Mouse (Mus musculus): ENCODE data around the gene Ucp2. TPM values are rescaled to one million over a fixed set of nuclear protein-coding genes. Genes with fewer than 3 reads are reported as not detected.
A peak's percentile ranks its signal among the peaks of the same experiment; 100 is the strongest.

Gene Ucp2
- total RNA-seq, 2 experiments from 2014 or later, result 75.7 to 85.9 TPM

DNA sequence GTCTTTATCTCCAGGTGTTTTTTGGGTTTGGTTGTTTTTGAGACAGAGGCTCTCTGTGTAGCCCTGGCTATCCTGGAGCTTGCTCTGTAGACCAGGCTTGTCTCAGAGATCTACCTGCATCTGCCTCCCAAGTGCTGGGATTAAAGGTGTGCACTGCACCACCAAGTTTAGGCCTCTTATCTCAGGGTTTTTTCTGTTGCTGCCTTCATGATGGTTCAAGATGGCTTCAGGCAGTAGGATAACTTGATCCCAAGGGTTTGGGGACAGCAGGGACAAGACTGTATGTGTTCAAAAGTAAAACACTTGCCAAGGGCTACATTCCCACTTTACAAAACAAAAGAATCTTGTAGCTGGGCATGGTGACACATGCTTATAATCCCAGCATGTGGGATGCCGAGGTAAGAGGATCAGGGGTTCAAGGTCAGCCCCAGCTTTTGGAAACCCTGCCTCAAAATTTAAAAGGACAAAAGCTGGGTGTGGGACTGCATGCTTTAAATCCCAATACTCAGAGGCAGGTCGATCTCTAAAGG lies 8.8 kb downstream of the Ucp2 start:
- no peak for DNase-seq (ENCODE audit: low spot score in 2 of 2)

DNA sequence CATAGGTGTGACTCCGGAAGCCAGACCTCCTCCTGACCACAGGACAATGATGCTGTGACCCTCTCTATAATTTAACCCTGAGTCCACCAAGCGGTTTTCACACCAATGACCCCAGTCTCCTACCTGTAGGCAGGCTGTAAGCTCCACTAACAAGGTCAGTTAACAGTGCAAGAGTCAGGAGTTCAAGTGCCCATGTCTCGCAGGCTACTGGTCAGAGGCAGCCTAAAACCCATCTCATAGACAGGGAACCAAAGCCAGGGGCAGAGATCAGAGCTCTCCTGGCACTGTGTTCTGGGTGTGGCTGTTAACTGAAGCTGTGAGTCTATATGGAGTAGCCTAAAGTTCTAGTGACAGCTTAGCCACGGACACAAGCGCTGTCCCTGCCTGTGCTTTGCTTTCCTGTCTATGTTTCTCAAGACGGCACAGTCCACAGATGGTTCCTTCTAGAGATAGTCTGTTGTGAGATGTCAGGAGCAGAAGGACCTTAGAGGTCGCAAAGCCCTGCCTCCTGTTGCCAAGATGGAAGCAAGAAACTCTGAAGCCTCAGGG lies 9.3 kb downstream of the Ucp2 start:
- no peak for DNase-seq (ENCODE audit: low spot score in 2 of 2)

DNA sequence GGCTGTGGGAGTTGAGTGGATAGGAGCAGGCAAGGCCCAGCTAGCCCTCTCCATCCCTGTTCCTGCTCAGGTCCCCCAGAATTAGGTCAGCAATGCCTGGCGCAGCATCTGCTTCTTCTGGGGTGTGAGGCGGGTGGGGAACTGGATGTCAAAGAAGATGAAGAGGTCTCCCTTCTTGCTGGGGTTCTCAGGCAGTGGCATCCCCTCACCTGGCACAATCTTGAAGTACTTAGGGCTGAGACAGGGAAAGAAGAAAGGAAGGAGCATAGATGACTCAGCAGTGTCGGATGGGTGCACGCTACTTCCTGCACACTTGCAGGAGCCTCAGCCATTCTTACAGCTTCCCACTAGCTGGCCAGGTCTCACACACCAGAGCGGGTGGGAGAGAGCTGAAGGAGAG lies 9.9 kb downstream of the Ucp2 start:
- no peak for DNase-seq (ENCODE audit: low spot score in 2 of 2)

DNA sequence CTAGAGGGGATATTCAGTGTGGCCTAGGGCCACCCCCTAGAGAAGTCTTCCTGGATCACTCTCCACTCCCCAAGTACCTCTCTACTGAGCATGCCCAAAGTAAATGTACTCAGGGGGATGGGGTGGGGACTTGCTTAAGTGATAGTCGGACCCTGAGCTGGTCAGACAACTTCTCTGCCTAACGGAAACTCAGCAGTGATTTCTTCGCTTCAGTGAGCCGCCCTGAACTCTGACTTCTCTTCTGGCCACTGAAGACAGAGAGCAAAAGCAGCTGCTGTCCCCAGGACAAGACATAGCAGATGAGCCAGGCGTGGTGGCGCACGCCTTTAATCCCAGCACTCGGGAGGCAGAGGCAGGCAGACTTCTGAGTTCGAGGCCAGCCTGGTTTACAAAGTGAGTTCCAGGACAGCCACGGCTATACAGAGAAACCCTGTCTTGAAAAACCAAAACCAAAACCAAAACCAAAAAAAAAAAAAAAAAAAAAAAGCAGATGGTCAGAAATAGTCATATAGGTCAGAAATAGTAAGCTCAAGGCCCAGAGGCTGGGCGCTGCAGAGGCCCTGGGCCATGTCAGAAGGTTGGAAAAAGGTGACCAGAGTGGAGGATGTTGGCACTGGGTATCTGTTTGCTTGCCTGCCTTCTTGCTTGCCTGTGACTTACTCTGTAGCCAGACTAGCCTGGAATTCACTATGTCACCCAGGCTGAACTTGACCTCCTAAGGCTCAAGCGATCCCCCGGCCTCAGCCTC lies 11.8 kb downstream of the Ucp2 start:
- no peak for DNase-seq (ENCODE audit: low spot score in 2 of 2)

DNA sequence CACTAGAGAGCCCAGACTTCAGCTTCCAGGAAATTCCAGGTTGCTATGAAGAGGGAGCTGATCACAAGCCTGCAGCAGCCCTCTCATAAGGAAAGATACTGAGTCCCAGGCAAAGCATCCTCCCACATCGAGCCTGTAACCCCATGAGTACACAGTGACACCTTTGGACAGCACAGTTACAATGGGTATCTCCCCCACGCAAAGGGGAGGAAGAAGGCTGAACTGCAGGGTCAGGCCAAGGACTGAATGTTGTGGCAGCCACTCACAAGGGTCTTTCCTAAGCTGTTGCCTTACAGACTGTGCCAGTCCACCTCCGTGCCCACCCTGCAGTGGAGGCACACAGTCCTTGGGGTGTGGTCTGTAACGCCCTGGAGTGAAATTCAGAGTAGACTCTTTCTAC lies 13.4 kb downstream of the Ucp2 start:
- DNase-seq (ENCODE audit: low spot score in 2 of 2), result no peak

DNA sequence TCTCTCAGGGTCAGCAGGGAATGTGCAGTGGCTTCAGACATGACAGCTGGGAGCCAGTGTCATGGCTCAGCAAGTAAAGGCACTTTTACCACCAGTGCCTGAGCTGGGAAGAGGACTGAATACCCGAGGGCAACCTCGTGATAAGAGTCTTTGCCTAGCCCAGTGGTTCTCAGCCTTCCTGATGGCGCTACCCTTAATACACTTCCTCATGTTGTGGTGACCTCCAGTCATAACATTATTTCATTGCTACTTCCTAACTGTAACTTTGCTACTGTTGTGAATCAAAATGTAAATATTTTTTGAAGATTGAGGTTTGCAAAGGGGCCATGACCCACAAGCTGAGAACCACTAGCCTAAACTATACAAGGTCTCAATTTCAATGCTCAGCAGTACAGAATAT lies 15.5 kb downstream of the Ucp2 start:
- no peak for DNase-seq (ENCODE audit: low spot score in 2 of 2)

DNA sequence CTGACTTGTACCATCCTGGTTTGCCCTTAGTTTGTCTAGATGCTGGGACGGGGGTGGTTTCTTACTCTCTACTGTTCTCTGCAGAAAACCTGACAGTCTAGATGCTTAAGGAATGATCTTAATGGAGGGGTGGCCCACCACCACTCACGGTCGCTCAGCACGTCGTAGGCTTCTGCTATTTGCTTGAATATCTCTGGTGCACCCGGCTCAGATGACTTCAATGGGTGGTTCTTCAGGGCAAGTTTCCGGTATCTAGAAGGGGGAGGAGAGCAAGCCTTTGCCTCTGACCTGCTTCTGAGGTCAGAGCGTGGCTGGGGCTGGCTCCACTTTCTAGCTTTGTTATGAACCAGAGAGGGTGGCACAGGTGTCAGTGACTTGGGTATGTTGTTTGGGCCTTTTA lies 18.5 kb downstream of the Ucp2 start:
- DNase-seq (ENCODE audit: low spot score in 2 of 2), result no peak

DNA sequence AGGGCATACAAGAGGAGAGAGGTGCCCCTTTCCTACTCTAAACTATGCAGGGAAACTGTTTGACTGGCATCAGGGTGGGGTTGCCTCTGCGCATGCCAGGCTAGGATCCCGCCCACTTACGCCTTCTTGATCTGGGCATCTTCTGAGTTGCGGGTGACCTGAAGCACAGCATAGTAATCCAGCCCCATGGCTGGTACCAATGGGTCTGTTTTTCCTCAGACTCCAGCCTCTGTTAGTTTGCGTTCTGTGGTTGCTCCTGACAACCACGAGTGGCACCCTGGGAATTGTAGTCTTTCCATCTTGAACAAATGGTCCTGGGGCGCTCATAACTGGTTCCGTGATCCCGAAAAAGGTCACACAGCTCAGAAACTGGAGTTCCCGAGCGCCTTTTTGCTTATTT lies 21.4 kb downstream of the Ucp2 start, which contains the start of gene Dnajb13:
Gene Dnajb13, minus strand, starts transcription at position 388 of the 400 bp plus-strand sequence.
- no peak for DNase-seq (ENCODE audit: low spot score in 2 of 2)

DNA sequence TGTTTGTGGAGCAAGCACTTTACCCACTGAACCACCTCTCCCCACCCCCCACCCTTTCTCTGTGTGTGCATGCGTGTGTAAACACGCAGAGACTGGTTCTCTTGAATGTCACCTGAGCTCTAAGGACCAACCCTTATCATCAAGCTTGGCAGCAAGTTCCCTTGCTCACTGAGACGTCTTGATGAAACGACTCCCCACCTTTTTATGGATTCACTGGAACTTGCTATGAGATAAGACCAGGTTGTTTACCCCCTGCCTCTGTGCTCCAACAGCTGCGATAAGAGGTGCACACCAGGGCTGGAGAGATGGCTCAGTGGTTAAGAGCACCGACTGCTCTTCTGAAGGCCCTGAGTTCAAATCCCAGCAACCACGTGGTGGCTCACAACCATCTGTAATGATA lies 27.1 kb downstream of the Ucp2 start:
- no peak for DNase-seq (ENCODE audit: low spot score in 2 of 2)

DNA sequence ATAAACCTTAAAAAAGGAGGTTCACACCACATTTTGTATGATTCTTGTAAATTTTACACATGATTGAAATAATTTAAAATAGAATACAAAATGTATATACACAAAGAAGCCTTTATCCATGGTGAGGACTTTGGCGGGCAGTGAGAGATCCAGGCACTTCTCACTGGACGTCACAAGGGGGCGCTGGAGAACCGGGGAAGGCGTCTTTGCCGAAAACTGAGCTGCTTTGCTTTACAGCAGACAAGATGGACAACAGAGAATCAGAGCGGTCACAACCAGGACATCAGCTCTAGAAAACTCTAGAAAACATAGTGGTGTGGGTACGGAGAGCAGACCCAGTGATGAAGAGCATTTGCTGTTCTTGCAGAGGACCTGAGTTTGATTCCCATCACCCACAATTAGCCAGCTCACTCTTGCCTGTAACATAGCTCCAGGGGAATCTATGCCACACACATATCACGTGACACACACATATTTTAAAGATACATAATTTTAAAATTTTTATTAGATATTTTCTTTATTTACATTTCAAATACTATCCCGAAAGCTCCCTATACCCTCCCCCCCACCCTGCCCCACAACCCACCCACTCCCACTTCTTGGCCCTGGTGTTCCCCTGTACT lies 27.6 kb downstream of the Ucp2 start:
- peak; percentile 76 to 85 for DNase-seq (ENCODE audit: low spot score in 2 of 2)

DNA sequence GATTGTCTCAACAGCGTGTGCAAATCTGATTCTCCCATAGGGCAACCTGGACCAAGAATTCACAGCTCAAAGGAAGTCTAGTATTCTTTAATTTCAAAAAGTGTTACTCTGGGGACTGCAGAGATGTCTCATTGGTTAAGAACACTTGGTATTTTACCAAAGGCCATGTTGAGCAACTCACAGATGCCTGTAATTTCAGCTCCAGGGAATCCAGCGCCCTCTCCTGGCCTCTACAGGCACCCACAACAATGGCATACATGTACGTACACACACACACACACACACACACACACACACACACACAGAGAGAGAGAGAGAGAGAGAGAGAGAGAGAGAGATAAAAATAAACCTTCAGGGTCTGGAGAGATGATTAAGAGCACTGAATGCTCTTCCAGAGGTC lies 29.1 kb downstream of the Ucp2 start:
- no peak for DNase-seq (ENCODE audit: low spot score in 2 of 2)

DNA sequence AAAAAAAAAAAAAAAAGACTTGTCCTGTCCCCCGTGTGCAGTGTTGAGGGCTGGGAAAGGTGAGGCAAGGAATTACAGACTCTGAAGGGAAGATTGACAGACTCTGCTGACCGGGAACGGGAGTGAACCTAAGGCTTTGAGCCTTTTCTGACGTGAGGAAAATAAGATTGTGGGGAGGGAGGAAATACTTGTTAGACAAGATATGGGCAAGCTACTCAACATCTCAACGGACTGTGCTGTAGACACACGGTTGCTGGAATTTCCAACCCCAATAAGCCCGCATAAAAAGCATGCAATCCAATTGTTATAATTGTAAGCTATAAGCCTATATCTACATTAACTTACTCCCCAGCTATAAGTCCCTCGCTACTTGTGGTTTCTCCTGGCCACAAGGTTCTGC lies 31.5 kb downstream of the Ucp2 start:
- no peak for DNase-seq (ENCODE audit: low spot score in 2 of 2)

DNA sequence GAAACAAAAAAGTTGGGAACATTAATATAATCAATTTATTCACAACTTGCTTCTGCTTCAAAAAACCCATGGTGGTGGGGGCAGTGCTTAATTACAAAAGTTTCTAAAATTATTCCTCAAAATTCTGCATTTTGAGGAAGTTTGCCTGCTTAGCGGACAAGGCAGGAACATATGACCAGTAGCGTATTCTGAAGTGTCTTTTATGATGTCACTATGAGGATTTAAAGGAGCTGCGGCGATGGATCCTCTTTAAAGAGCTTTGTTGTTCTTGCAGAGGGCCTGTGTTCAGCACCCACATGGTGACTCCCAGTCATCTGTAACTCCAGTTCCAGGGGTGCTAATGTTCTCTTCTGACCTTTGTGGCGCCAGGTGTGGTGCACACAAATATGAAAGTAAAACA lies 37.6 kb downstream of the Ucp2 start:
- DNase-seq (ENCODE audit: low spot score in 2 of 2), result no peak

DNA sequence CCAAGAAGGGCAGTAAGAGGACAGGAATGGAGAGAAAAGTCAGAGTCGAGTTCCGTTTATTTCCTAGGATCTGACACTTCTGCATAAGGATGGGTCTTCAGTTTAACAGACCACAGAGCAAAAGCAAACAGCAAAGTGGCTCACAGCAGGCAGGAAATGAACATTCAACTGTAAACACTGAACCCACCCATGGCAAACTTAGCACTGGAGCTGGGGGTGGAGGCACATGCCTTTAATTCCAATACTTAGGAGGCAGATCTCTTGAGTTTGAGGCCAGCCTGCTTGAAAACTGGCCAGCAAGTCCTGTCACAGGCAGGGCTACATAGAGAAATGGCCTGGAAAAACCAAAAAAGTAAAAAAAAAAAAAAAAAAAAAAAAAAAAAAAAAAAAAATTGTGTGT lies 40.4 kb downstream of the Ucp2 start:
- DNase-seq (ENCODE audit: low spot score in 2 of 2), result no peak

DNA sequence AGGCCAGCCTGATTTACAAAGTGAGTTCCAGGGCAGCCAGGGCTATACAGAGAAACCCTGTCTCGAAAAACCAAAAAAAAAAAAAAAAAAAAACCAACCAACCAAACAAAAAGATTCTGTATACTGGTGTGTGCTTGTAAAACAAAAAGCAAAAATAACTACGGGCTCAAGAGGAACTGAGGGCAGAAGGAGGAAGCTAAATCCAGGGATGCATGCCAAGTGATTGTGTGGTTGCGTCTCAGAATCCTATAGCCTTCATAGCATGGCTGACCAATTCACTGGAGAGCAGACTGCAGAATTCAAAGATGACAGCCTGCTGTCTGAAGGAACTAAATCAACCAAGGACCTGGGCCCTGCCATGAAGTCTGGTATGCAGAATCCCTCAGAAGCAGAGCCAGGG lies 41.1 kb downstream of the Ucp2 start:
- DNase-seq (ENCODE audit: low spot score in 2 of 2), result no peak

DNA sequence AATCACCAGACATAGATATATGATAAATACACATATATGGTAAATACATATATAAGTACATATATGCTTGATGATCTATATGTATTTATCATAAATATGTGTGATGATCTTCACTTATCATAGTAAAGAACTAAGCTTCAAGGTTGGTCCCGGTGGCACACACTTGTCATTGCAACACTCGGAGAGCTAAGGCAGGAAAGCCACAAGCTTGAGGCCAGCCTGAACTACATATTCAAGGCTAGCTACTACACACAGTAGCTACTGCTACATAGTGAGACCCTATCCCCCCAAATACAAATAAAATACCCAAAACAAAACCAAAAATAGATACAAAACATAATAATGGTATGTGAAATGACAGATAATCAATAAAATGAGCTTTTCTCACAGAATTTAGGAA lies 42.7 kb downstream of the Ucp2 start:
- no peak for DNase-seq (ENCODE audit: low spot score in 2 of 2)

DNA sequence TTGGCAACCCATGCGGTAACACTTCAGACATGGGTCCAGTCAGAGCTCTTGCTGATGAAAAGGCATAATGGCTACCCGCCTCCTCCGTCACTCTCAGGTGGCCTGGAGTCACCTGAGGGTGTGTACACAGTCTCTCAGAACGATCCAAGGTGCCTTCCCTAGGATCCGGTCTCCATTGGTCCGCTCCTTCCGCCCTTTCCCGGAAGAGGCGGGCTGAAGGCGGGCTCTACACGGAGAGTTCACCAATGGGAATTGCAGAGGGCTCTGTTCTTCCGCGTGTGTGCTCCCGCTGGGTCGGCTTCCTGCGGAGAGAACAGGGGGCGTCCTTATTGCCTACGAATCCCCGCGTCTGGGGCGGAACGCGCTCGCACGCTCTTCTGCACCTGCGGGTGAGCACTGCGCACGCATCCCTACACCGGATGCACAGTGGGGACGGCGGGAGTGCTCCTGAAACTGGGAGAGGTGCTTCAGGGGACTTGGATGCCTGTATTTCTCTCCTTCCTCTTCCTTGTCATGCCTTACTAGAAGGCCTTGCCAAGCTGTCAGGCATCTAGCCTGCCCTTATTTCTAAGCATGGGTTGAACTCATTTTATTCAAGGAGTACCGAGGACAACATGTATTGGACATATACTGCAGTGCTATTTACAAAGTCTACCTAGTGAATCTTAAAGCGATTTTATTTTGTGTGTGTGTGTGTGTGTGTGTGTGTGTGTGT lies 43.8 kb downstream of the Ucp2 start, which contains the start of gene Coa4:
Gene Coa4, plus strand, starts transcription at position 268 of the 715 bp plus-strand sequence.
- DNase-seq (ENCODE audit: low spot score in 2 of 2), result peak; percentile 82 to 91

DNA sequence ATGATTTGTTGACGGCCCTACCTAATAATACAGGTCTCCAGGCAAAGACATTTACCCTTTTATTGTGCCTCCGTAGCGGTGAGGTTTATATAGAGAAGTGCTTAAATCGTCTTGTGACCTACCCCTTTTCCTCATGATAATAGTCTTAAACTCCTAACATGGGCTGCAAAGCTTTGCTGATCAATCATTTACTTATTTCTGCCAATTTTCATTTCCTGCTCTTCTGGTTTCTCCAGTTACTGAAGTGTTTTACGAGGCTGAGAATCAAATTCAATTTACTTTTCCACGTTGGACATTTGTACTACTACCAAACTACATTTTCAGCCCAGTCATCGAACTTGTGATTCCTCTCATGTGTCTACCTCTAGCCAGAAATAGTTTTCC lies 44.4 kb downstream of the Ucp2 start:
- no peak for DNase-seq (ENCODE audit: low spot score in 2 of 2)

DNA sequence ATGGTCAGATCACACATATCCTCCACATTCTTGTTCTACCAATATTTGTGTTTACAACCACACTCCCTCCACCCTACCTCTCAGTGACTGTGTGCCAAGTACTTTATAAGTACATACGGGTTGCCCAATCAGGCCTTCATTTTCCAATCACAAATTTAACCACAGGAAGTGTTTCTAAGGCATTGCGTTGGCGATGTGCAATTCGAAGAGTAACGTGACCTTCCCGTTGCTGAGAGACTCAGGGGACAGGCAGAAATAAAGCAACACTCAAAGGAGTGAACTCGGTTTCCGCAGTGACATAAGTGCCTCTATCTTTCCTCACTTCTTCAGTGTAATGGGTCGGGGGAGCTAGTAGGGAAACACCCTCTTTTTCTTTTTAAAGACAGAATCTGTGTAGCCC lies 46.4 kb downstream of the Ucp2 start:
- DNase-seq (ENCODE audit: low spot score in 2 of 2), result no peak

DNA sequence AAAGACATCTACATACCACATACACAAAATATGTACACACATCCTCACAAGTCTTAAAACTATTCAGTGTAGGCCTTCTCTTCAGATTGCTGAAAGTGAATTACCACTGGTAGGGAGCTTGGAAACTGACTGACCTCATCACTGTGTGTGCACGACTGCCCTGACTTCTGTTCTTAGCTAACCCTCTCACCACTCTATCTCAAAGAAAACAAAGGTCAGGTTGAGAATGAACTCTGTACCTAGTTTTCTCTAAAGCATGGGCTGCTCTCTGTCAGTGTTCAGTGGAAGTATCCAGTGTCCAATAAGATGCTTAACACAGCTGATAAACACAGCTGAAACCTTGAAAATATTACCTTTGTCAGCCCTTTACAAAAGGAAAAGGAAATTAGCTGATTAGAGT lies 51.3 kb downstream of the Ucp2 start:
- no peak for DNase-seq (ENCODE audit: low spot score in 2 of 2)

DNA sequence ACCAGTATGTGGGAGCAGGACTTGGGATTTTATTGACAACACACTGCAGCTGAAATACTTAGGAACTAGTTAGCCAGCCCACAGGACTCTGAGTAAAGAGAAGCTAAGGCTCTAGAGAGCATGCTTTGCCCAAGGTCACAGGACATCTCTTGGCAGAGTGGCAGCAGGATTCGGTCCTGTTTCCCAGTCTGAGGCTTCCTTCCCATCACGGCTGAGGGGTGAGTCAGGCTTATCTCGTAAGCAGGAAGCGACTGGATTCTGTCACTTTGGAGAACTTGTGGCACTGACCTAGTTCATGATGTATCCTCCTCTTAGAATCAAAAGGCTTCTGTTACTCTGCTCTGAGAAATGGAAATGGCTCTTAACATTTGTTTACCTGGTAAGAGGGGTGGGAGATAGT lies 54.5 kb downstream of the Ucp2 start:
- no peak for DNase-seq (ENCODE audit: low spot score in 2 of 2)

DNA sequence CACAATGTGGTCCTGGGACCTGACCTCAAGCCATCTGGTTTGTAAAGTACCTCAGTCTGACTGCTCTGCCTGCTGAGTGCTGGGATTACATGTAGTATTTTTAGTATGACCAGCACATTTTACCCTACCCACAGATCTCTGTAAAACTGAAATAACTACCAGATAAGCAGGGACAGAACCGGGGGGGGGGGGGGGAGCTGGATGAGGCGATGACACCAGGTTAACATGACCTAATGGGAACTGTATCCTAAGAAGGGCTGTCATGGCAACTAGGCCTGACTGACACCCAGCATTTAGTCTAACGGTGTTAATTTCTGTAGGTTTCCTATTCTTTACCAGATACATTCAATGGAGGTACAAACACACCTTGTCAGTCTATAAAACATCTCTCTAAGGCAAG lies 56.7 kb downstream of the Ucp2 start:
- no peak for DNase-seq (ENCODE audit: low spot score in 2 of 2)

All from layer of hippocampus, postnatal 14 days (tissue).